Mouse (Mus musculus): ENCODE measurements around the gene Irgq. TPM values are rescaled to one million over a fixed set of nuclear protein-coding genes. Genes with fewer than 3 reads are reported as not detected.
"Not testable (repeated sequence)": the region's sequence is repeated elsewhere in the genome, so short reads cannot be mapped to it uniquely, and the experiment has no call there.

The Irgq gene
- polyA plus RNA-seq, 1 experiment, result 17.6 TPM

DNA sequence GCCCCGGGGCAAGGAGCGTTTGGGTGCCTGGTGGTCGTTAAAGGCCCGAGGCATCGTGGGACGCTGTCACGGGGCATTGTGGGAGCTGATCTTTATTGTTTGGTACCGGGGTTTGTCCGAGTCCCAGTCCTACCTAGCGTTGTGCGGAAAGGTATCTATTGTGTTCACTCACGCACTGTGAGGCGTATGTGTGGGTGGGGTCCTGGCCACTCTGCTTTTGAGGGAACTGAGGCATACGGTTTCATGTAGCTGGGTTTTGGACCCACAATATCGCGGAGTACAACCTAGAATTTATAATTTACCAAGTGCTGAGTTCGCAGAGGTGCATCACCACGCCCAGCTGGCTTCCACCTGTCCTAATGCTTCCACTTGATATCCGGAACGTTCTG, 22.8 kb upstream of the Irgq start:
- peak overlapping the region; percentile 97 for H3K27ac ChIP-seq (ENCODE audit: insufficient read depth, low read length)
- TF ChIP-seq POLR2A (IDR thresholded peaks at IDR 0.05; ENCODE audit: low read depth, low read length) (no peak), CTCF (IDR thresholded peaks at IDR 0.05; ENCODE audit: borderline replicate concordance, insufficient read depth, low read length) (no peak)
- peak overlapping the region; percentile 68 for H3K4me3 ChIP-seq (ENCODE audit: insufficient read depth, low read length)
- peaks cover 3% of the 10 kb centered on the region; the same call in 1 of the 2 replicates for H3K4me1 ChIP-seq (ENCODE audit: control insufficient read depth, insufficient read depth, low read length)

DNA sequence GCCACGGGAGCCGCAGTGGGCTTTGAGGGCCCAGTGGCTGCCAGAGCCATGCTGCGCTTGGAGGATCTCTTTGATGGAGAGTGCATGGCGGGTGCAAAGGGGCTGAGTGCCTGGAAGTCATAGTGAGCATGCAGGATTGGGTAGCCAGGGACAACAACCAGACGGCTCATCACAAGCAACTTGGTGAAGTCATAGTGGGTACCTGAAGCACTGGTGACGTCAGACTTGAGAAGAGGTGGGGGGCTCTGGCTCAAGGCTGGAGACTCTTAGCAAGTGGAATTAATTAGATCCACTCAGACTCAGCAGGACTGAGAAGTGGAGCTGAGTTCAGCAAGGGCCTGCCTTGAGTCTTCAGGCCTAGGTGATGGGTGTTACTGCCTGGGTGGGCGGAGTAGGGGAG, 18.1 kb upstream of the Irgq start, which contains the start of gene AC161166.1:
Gene AC161166.1 (minus strand): TSS at position 101 of the 400 bp plus-strand sequence.
- Histone ChIP-seq H3K4me3 (ENCODE audit: insufficient read depth, low read length) (no peak within 1 kb of the TSS), H3K4me1 (ENCODE audit: control insufficient read depth, insufficient read depth, low read length) (no peaks in the 10 kb centered on the region), H3K27ac (ENCODE audit: insufficient read depth, low read length) (no peak within 1 kb of the TSS)
- TF ChIP-seq POLR2A (IDR thresholded peaks at IDR 0.05; ENCODE audit: low read depth, low read length), result no peak
- TF ChIP-seq CTCF (IDR thresholded peaks at IDR 0.05; ENCODE audit: borderline replicate concordance, insufficient read depth, low read length), result no peak

DNA sequence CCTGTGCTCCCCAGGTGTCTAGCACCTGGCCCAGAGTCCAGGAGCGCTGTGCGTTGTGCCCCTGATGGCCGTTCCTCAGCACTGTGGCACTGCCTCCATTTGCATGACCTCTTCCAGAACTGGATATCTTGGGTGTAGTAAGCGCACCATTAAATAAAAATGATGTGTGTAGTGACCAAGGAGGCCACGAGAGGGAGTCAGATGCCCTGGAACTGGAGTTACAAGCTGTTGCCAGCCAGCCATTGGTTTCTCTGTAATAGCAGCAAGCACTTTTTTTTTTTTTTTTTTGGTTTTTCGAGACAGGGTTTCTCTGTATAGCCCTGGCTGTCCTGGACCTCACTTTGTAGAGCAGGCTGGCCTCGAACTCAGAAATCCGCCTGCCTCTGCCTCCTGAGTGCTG, 14.2 kb upstream of the Irgq start:
- not testable (repeated sequence) for H3K4me3 ChIP-seq (ENCODE audit: insufficient read depth, low read length); H3K27ac ChIP-seq (ENCODE audit: insufficient read depth, low read length); H3K4me1 ChIP-seq (ENCODE audit: control insufficient read depth, insufficient read depth, low read length)

DNA sequence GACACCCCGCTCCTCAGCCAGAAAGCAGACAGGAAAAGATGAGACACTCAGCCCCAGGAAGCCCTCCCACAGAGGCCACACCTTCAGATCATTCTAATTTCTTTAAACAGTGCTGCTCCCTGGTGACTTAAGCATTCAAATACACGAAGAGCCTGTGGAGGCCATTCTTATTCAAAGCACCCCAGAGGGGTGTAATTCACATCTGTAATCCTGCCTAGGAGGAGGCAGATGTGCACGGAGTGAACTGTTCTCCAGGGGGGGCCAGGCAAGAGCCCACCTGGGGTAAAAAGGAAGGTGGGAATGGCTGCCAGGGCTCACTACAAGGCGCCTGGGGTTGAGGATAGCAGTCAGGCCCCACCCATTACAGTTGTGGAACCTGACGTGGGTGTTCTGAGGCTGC, 13.4 kb upstream of the Irgq start:
- no peak for TF ChIP-seq POLR2A (IDR thresholded peaks at IDR 0.05; ENCODE audit: low read depth, low read length)
- TF ChIP-seq CTCF (IDR thresholded peaks at IDR 0.05; ENCODE audit: borderline replicate concordance, insufficient read depth, low read length), result no peak
- H3K4me1 ChIP-seq (ENCODE audit: control insufficient read depth, insufficient read depth, low read length), result no peaks in the 10 kb centered on the region
- H3K4me3 ChIP-seq (ENCODE audit: insufficient read depth, low read length), result no peak overlapping the region
- no peak overlapping the region for H3K27ac ChIP-seq (ENCODE audit: insufficient read depth, low read length)

DNA sequence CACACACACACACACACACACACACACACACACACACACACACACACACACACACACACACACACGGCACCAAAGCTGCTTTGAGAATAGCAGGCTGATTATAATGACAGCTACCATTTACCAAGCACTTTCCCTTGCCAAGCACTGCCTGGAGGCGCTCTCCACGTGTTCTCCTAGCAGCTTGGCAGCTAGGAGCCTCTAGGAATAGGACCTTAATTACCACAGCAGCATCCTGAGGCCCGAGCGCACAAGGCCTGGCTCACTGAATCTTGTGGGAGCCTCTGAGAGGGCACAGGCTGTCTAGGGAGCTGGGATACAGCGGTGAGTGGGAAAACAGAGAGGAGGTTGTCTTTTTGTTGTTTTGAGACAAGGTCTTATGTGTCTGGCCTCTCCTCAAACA, 12.8 kb upstream of the Irgq start:
- TF ChIP-seq POLR2A (IDR thresholded peaks at IDR 0.05; ENCODE audit: low read depth, low read length) (no peak), CTCF (IDR thresholded peaks at IDR 0.05; ENCODE audit: borderline replicate concordance, insufficient read depth, low read length) (no peak)
- Histone ChIP-seq H3K4me3 (ENCODE audit: insufficient read depth, low read length) (no peak overlapping the region), H3K4me1 (ENCODE audit: control insufficient read depth, insufficient read depth, low read length) (no peaks in the 10 kb centered on the region), H3K27ac (ENCODE audit: insufficient read depth, low read length) (no peak overlapping the region)

DNA sequence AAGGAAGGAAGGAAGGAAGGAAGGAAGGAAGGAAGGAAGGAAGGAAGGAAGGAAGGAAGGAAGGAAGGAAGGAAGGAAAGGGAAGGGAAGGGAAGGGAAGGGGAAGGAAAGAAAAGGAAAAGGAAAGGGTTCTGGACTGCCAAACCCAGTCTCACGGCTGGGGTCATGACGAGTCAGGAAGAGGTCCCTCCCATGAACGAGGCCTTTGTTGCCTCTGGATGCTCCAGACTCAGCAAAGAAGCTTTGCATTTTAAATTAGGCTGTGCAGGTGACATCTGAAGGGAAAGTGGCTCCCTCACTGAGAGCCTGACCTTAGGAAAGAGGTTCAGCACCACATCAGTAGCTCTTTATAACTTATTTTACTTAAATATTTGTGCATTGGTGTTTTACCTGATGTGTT, 11.4 kb upstream of the Irgq start:
- TF ChIP-seq CTCF (IDR thresholded peaks at IDR 0.05; ENCODE audit: borderline replicate concordance, insufficient read depth, low read length) (no peak), POLR2A (IDR thresholded peaks at IDR 0.05; ENCODE audit: low read depth, low read length) (no peak)
- H3K4me3 ChIP-seq (ENCODE audit: insufficient read depth, low read length), result no peak overlapping the region
- H3K27ac ChIP-seq (ENCODE audit: insufficient read depth, low read length), result no peak overlapping the region
- no peaks in the 10 kb centered on the region for H3K4me1 ChIP-seq (ENCODE audit: control insufficient read depth, insufficient read depth, low read length)

DNA sequence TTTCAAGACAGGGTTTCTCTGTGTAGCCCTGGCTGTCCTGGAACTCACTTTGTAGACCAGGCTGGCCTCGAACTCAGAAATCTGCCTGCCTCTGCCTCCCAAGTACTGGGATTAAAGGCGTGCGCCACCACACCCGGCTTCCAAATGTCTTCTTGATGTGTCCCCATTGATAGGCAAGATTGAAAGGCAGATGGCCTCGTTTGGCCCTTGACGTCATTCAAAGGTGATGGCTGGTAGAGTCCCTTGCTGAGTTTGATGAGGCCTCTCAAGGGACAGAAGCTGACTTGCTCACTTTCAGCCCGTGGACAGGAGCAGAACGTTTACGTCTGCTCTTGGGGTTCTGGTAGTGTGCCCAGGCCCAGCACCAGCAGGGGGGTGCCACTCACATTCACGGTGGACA, 10.4 kb upstream of the Irgq start:
- not testable (repeated sequence) for H3K27ac ChIP-seq (ENCODE audit: insufficient read depth, low read length)

DNA sequence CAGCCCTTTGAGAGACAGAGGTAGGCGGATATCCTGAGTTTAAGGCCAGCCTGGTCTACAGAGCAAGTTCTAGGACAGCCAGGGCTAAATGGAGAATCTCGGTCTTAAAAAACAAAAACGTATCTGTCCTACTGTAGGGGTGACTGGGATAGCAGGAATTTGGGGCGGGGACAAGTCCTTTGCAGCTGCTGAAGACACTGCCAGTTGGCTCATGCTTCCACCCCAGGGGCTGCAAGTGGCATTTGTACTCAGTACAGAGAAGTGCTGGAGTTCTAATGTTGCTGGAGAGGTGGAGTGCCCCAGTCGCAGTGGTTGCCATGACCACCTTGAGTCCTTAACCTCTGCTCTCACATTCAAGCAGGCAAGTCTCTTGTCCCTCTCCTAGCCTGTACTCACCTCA, 7.7 kb upstream of the Irgq start:
- no peak overlapping the region for H3K4me3 ChIP-seq (ENCODE audit: insufficient read depth, low read length)
- H3K4me1 ChIP-seq (ENCODE audit: control insufficient read depth, insufficient read depth, low read length), result no peaks in the 10 kb centered on the region
- TF ChIP-seq CTCF (IDR thresholded peaks at IDR 0.05; ENCODE audit: borderline replicate concordance, insufficient read depth, low read length), result no peak
- TF ChIP-seq POLR2A (IDR thresholded peaks at IDR 0.05; ENCODE audit: low read depth, low read length), result no peak
- H3K27ac ChIP-seq (ENCODE audit: insufficient read depth, low read length), result no peak overlapping the region

More for the DNA sequence above, 10.4 kb upstream of the Irgq start:
- H3K4me3 ChIP-seq (ENCODE audit: insufficient read depth, low read length); H3K4me1 ChIP-seq (ENCODE audit: control insufficient read depth, insufficient read depth, low read length): not testable (repeated sequence)

DNA sequence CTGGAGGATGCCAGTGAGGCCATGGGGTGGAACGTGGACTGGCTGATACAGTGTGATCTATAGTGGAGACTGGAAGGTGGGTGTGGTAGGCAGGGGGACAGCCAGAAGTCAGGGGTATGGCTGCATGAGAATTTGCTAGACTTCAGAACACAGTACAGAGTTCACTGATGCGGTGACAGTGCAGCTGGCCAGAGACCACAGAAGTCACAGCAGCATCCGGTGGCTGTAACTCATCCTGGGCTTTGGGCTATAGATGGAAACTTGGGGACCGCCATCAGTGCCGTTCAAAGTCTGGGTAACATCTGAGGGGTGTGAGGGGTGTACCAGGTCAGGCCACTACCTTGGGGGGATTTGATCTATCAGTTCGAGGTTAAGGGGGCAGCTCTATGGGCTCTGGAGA, 6.8 kb upstream of the Irgq start:
- H3K4me3 ChIP-seq (ENCODE audit: insufficient read depth, low read length), result no peak overlapping the region
- no peak for TF ChIP-seq CTCF (IDR thresholded peaks at IDR 0.05; ENCODE audit: borderline replicate concordance, insufficient read depth, low read length)
- H3K4me1 ChIP-seq (ENCODE audit: control insufficient read depth, insufficient read depth, low read length), result no peaks in the 10 kb centered on the region
- H3K27ac ChIP-seq (ENCODE audit: insufficient read depth, low read length), result no peak overlapping the region

DNA sequence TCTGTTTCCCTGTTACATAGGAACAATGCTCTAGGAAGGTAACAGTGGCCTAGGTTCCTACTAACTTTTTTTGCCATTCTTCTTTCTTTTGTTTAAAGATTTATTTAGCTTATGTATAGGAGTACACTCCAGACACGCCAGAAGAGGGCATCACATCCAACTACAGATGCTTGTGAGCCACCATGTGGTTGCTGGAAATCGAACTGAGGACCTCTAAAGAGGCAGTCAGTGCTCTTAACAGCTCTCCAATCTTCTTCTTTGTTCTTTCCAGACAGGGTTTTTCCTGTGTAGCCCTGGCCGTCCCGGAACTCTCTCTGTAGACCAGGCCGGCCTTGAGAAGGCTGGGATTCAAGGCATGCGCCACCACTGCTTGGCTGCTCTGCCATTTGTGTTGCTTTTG, 5.5 kb upstream of the Irgq start:
- Histone ChIP-seq H3K4me3 (ENCODE audit: insufficient read depth, low read length) (no peak overlapping the region), H3K27ac (ENCODE audit: insufficient read depth, low read length) (no peak overlapping the region), H3K4me1 (ENCODE audit: control insufficient read depth, insufficient read depth, low read length) (0 out of 2 replicates have a peak, but pooled peaks cover 2% of the 10 kb centered on the region)
- no peak for TF ChIP-seq CTCF (IDR thresholded peaks at IDR 0.05; ENCODE audit: borderline replicate concordance, insufficient read depth, low read length)
- no peak for TF ChIP-seq POLR2A (IDR thresholded peaks at IDR 0.05; ENCODE audit: low read depth, low read length)

DNA sequence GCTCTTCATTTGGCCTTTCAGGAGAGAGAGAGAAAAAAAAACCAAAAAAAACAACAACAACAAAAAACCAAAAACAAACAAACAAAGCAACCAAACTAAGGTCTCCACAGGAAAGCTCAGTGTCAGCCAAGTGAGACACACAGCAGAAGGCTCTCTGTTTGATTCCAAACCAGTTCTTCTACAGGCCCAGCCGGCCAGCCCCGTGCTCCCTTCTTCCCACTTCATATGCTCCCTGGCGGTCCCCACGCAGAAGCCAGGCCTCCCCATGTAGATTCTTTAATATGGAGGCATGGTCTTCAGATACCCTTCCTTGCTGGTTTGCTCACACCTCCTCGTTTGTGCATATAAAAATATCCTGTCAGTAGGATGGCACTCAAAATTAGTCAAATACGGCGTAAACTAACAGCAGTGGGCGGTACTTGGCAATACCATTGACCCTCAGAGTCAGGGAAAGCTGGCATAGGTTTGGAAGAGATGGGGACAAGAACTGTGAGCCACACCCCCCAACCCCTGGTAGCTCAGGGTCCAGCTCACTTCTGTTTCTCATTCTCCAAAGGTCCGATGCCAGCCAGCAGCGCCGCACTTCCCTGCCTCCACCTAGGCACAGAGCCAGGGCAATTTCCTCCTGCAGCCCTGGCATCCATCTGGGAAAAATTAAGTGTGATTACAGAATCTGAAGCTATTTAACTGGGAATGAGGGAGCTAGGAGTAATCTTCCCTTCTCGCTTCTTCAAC, 4.6 kb upstream of the Irgq start:
- no peak overlapping the region for H3K4me3 ChIP-seq (ENCODE audit: insufficient read depth, low read length)
- no peak overlapping the region for H3K27ac ChIP-seq (ENCODE audit: insufficient read depth, low read length)
- 0 out of 2 replicates have a peak, but pooled peaks cover 2% of the 10 kb centered on the region for H3K4me1 ChIP-seq (ENCODE audit: control insufficient read depth, insufficient read depth, low read length)
- TF ChIP-seq POLR2A (IDR thresholded peaks at IDR 0.05; ENCODE audit: low read depth, low read length), result no peak
- no peak for TF ChIP-seq CTCF (IDR thresholded peaks at IDR 0.05; ENCODE audit: borderline replicate concordance, insufficient read depth, low read length)
